Mouse (Mus musculus): Measurements from ENCODE around the gene Oas1e. TPM values are rescaled to one million over a fixed set of nuclear protein-coding genes. Genes with fewer than 3 reads are reported as not detected.

Gene Oas1e
- total RNA-seq, 2 experiments from 2014 or later, result not detected

DNA sequence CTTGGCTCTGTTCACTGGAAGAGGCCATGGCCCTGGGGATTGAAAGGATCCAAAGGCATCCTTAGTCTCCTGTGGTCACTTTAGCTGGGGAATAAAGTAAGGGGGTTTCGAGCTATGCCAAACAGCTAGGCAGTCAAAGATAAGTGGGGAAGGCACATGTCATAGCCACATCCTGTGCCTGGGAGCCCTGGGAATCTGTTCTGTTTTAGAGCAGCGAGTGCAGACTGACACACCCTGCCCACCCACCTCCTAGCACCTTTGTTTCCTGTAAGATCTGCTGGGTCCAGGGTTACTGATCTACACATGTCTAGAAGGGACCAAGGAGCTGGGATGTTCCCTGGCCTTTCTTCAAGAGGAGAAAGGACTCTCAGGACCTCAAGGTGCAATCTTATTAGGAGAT, 16.4 kb downstream of the Oas1e start:
- DNase-seq (ENCODE audit: low spot score), result no peak

GRCm38 (mm10) chr5:120777478-120777877, 17.9 kb downstream of the Oas1e start, which contains the start of gene Oas3:
Gene Oas3 (minus strand): TSS chr5:120777661.
- no peak for DNase-seq (ENCODE audit: low spot score)
- intact Hi-C loops (cut with DNase I), result no loop called here

More for the DNA sequence above, 16.4 kb downstream of the Oas1e start:
- intact Hi-C loops (cut with DNase I), result no loop called here

- DNase-seq (ENCODE audit: low spot score), result no peak
- intact Hi-C loops (cut with DNase I), result no loop called here
These were observed 18.5 kb downstream of the Oas1e start for GRCm38 (mm10) chr5:120776801-120777200.

DNA sequence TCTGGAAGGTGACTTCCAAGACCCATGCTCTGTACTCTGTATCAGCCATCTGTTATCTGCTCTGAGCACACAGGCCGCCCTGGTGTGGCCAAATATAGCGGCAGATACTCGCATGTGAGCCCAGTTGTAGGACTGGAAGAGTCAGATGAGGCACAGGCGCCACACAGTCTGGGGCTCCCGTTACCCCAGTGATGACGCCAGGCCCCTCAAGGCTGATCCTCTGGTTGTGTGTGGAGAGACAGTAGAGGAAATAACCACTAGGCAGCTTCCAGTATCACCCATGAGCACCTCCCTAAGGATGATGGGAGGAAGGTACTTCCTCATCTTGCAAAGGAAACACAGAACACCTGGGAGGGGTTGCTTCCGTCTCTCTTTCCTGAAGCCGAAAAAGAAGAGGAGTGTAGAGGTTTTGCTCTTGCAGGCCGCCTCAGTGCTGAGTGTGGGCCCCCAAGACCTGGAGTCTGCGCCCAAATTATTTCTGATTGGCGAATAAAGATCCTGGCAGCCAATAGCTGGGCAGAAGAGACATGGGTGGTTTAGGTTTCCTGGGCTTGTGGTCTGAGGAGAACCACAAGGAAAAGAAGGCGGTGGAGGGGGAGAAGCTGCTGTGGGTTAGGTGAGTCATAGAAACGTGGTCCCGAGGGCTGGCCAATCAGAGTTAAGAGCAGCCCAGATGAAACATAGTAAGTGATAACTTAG, 19.9 kb downstream of the Oas1e start:
- intact Hi-C loops (cut with DNase I), result no loop called here
- no peak for DNase-seq (ENCODE audit: low spot score)

DNA sequence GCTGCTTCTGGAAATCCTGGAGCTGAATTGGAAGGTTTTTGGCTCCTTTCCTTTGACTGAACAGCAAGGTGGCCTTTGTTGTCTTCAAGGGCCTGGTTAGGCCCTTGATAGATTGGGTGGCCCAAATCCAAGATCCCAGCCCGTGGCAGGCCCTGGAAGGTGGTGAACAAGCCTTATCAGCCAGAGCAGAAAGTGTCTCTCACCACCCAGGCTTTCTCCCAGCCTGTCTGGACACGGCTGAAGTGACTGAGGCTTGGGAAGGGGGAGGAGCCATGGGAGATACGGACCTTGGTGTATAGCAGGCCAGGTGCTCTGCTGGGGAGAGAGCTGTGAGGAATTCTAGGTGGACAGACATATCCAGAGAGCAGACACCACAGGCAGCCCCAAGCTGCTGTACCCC, 25.9 kb downstream of the Oas1e start:
- DNase-seq (ENCODE audit: low spot score), result no peak
- intact Hi-C loops (cut with DNase I), result no loop called here

DNA sequence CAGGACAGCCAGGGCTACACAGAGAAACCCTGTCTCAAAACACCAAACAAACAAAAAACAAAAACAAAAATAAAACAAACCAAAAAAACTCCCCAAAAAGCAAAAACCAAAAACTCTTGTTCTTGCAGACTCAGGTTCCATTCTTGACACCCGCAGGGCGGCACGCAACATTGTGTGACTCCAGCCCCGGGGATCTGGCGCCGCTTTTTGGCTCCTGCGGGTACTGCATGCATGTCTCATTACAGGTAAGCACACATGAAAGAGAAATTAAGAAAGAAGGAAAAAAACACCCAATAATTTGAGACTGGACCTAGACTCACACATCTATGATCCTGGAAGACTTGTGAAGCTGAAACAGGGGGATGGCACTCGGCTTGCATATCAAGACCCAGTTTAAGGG, 30.3 kb downstream of the Oas1e start:
- DNase-seq (ENCODE audit: low spot score), result no peak
- intact Hi-C loops (cut with DNase I), result no loop called here

DNA sequence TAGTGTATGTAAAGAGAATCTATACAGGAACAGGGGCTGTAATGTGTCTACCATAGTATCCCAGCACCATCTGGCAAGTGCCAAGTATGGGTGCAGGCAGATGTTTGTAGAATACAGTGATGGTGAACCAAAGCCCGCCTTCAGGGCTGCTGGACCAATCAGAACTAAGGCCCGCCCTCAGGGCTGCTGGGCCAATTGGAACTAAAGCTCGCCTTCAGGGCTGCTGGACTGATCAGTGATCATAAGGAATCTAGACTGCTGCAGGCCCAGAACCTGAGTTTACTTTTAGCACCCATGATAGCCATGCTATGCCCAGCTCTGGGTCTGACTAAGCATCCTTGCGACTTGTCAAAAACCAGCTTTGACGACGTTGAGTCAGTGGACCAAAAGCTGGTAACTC, 33.4 kb downstream of the Oas1e start:
- no peak for DNase-seq (ENCODE audit: low spot score)
- intact Hi-C loops (cut with DNase I), result no loop called here

DNA sequence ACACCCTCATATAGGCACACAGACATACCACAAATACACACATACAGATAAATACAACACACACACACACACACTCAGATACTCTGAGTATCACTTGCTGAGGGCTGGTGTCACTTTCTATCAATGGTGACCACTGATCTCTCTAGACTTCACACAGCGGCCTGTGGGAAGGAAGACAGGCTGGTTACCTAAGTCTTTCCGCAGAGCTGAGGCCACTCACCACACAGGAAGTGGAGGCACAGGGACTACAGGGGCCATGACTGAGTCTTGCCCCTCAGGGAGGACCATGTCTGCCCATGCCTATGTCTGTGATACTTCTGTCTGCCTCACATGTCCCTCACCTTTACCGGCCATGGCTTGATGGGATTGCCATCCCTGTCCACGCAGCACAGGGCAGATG, 41.1 kb downstream of the Oas1e start:
- no peak for DNase-seq (ENCODE audit: low spot score)
- intact Hi-C loops (cut with DNase I), result no loop called here

- DNase-seq (ENCODE audit: low spot score), result no peak
- intact Hi-C loops (cut with DNase I), result no loop called here
These were observed 42.5 kb downstream of the Oas1e start for GRCm38 (mm10) chr5:120752786-120753185.

GRCm38 (mm10) chr5:120751206-120751605, 44.1 kb downstream of the Oas1e start:
- intact Hi-C loops (cut with DNase I), result no loop called here
- no peak for DNase-seq (ENCODE audit: low spot score)

DNA sequence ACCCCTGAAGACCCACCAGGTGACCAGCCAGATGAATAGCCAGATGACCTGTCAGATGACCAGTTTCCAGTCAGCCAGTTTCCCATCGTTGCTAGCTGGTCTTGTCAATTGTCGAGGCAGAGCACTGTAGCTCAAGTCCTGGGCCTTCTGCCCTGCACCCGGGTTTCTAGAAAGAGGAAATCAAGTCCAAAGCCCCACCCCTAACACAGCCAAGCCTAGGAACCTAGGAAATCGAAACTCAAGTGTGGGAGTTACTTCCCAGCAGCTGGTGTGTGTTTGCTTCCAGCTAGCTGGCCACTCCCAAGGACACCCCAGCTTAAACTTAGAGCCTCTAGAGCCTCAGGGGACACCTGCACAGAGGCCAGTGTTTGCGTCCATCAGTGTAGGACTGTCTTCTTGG, 45.6 kb downstream of the Oas1e start, which contains the start of gene Oas2:
Gene Oas2 (minus strand): TSS at position 166 of the 400 bp plus-strand sequence.
- DNase-seq (ENCODE audit: low spot score), result no peak
- intact Hi-C loops (cut with DNase I), result no loop called here

- no peak for DNase-seq (ENCODE audit: low spot score)
- intact Hi-C loops (cut with DNase I), result loop anchor here (1.0 kb wide), 2 partner anchors 67 to 127 kb away; no protein-coding TSS in a partner anchor
These were observed 48.9 kb downstream of the Oas1e start for GRCm38 (mm10) chr5:120746451-120746850.

DNA sequence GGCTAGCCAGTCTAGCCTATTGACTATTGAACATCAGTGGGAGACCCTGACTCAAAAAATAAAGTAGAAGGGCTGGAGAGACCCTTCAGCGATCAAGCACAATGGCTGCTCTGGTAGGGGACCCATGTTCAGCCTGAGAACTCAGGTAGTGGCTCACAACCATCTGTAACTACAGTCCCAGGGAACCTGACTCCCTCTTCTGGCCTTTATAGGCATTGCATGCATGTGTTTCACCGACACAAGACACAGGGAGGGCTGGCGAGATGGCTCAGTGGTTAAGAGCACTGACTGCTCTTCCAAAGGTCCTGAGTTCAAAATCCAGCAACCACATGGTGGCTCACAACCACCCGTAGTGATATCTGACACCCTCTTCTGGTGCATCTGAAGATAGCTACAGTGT, 53.2 kb downstream of the Oas1e start:
- intact Hi-C loops (cut with DNase I), result loop anchor here (2.0 kb wide), 1 partner anchor 121 kb away; no protein-coding TSS in a partner anchor
- no peak for DNase-seq (ENCODE audit: low spot score)

Other genes with a start within 250 kb of the Oas1e start
- gene Tpcn1, start 206.9 kb downstream of the Oas1e start, total RNA-seq (2021), result 10 to 100 TPM; 36.0 to 37.9 TPM
- gene Iqcd, start 206.5 kb downstream of the Oas1e start, total RNA-seq (2021), result not detected
- gene Rita1, start 182.9 kb downstream of the Oas1e start, total RNA-seq (2021), result 10 to 100 TPM; 15.4 to 18.7 TPM
- 10 to 100 TPM; 20.1 to 21.4 TPM for gene Ddx54, start 182.8 kb downstream of the Oas1e start, total RNA-seq (2021)
- not detected for gene Cfap73, start 161.3 kb downstream of the Oas1e start, total RNA-seq (2021)
- gene Rasal1, start 146.7 kb downstream of the Oas1e start, total RNA-seq (2021), result not detected
- gene Dtx1, start 83.6 kb downstream of the Oas1e start, total RNA-seq (2021), result 1 to 10 TPM; 1.8 to 1.9 TPM
- gene Oas2, start 45.7 kb downstream of the Oas1e start, total RNA-seq (2021), result under 1 TPM; 0.57 to 0.78 TPM
- gene Oas3, start 17.9 kb downstream of the Oas1e start, total RNA-seq (2021), result under 1 TPM; 0.10 to 0.17 TPM
- gene Oas1c, start 17.0 kb upstream of the Oas1e start, total RNA-seq (2021), result under 1 TPM; 0.10 to 0.48 TPM
- gene Oas1f, start 51.8 kb upstream of the Oas1e start, total RNA-seq (2021), result not detected
- not detected for gene Oas1h, start 65.9 kb upstream of the Oas1e start, total RNA-seq (2021)
- under 1 TPM in 1 of 2 experiments, not detected in 1; 0.25 TPM for gene Oas1g, start 92.1 kb upstream of the Oas1e start, total RNA-seq (2021)
- 1 to 10 TPM in 1 of 2 experiments, under 1 TPM in 1; 0.34 to 1.0 TPM for gene Oas1a, start 112.0 kb upstream of the Oas1e start, total RNA-seq (2021)
- gene Oas1d, start 119.0 kb upstream of the Oas1e start, total RNA-seq (2021), result not detected
- gene Rph3a, start 214.6 kb upstream of the Oas1e start, total RNA-seq (2021), result under 1 TPM in 1 of 2 experiments, not detected in 1; 0.08 TPM

All from heart, postnatal 25 days (tissue).